Mouse (Mus musculus): ENCODE results near the gene Cdhr1. TPM values are rescaled to one million over a fixed set of nuclear protein-coding genes. Genes with fewer than 3 reads are reported as not detected.
A peak's percentile ranks its signal among the peaks of the same experiment; 100 is the strongest.

Cdhr1 gene
- polyA plus RNA-seq, 1 experiment from 2014 or later, result 0.28 TPM

- peaks cover 8% of the 10 kb centered on the region; the same call in 1 of the 2 replicates for H3K27me3 ChIP-seq (ENCODE audit: insufficient read depth, poor library complexity, severe bottlenecking)
- DNase-seq (ENCODE audit: low spot score), result no peak
- no peaks in the 10 kb centered on the region for H3K9me3 ChIP-seq
- 46% methylated on average over 2 of the region's 2 CpGs for WGBS
- no peak overlapping the region for H3K4me3 ChIP-seq
- H3K4me1 ChIP-seq, result peaks cover 23% of the 10 kb centered on the region
- H3K36me3 ChIP-seq, result no peaks in the 10 kb centered on the region
- H3K27ac ChIP-seq, result no peak overlapping the region
Measured at GRCm38 (mm10) chr14:37110456-37110855, 12.3 kb upstream of the Cdhr1 start.

- H3K4me1 ChIP-seq, result peaks cover 28% of the 10 kb centered on the region
- H3K27me3 ChIP-seq (ENCODE audit: insufficient read depth, poor library complexity, severe bottlenecking), result peaks cover 8% of the 10 kb centered on the region; the same call in 1 of the 2 replicates
- H3K4me3 ChIP-seq, result no peak overlapping the region
- H3K36me3 ChIP-seq, result no peaks in the 10 kb centered on the region
- DNase-seq (ENCODE audit: low spot score), result no peak
- WGBS, result 50% methylated on average over 9 of the region's 9 CpGs
- no peaks in the 10 kb centered on the region for H3K9me3 ChIP-seq
- H3K27ac ChIP-seq, result no peak overlapping the region
Measured at GRCm38 (mm10) chr14:37109975-37110374, 11.8 kb upstream of the Cdhr1 start.

- no peak overlapping the region for H3K4me3 ChIP-seq
- 79% methylated on average over 8 of the region's 8 CpGs for WGBS
Measured at GRCm38 (mm10) chr14:37109460-37109859, 11.3 kb upstream of the Cdhr1 start.

DNA sequence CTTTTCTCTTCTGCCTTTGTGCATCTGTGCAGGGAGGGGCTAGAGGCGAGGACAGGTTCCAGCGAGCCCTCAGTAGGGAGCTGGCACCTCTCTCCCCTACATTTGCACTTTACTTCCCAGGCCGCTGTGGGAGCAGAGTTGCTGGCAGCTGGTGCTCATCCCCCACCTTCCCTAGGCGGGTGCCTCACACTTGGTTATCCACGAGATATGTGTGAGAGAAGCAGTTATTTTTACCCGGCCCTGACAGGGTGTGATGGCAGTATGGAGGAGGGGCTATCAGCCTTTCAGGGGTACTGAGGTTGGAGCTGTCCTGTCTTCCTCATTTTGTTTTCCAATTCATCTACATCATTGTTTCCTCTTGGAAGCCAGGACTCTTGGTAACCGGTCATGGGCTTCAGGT, 7.7 kb upstream of the Cdhr1 start:
- peak overlapping the region; percentile 12; the same call in 1 of the 2 replicates for H3K4me3 ChIP-seq
- no peaks in the 10 kb centered on the region for H3K9me3 ChIP-seq
- peaks cover 8% of the 10 kb centered on the region; the same call in 1 of the 2 replicates for H3K27me3 ChIP-seq (ENCODE audit: insufficient read depth, poor library complexity, severe bottlenecking)
- no peaks in the 10 kb centered on the region for H3K36me3 ChIP-seq
- H3K4me1 ChIP-seq, result peaks cover 36% of the 10 kb centered on the region
- 7% methylated on average over 7 of the region's 7 CpGs for WGBS
- DNase-seq (ENCODE audit: low spot score), result no peak
- H3K27ac ChIP-seq, result peak overlapping the region; percentile 57

More at GRCm38 (mm10) chr14:37109460-37109859, 11.3 kb upstream of the Cdhr1 start:
- Histone ChIP-seq H3K36me3 (no peaks in the 10 kb centered on the region), H3K27me3 (ENCODE audit: insufficient read depth, poor library complexity, severe bottlenecking) (peaks cover 8% of the 10 kb centered on the region; the same call in 1 of the 2 replicates), H3K4me1 (peaks cover 32% of the 10 kb centered on the region), H3K9me3 (no peaks in the 10 kb centered on the region), H3K27ac (no peak overlapping the region)
- DNase-seq (ENCODE audit: low spot score), result no peak

DNA sequence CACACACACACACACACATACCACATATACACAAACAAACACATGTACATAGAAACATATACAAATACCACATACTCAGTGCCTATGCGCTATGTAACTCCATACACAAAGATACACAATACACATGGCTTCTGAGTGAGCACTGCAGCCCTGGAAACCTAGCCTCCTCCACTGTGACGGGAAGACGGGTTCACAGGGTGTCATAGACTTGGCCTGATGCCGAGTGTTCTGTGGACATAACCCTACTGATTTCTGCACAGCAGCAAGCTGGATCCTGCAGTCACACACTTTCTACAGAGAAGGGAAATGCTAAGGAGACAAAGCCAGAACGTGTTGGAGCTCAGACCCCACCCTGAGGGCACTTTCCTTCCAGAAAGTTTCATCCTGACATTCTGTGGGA, 6.6 kb upstream of the Cdhr1 start:
- Histone ChIP-seq H3K9me3 (no peaks in the 10 kb centered on the region), H3K36me3 (no peaks in the 10 kb centered on the region), H3K27me3 (ENCODE audit: insufficient read depth, poor library complexity, severe bottlenecking) (peaks cover 19% of the 10 kb centered on the region; the same call in 1 of the 2 replicates), H3K4me3 (no peak overlapping the region), H3K27ac (no peak overlapping the region), H3K4me1 (peaks cover 25% of the 10 kb centered on the region)
- WGBS, result 54% methylated on average over 5 of the region's 5 CpGs
- DNase-seq (ENCODE audit: low spot score), result no peak

DNA sequence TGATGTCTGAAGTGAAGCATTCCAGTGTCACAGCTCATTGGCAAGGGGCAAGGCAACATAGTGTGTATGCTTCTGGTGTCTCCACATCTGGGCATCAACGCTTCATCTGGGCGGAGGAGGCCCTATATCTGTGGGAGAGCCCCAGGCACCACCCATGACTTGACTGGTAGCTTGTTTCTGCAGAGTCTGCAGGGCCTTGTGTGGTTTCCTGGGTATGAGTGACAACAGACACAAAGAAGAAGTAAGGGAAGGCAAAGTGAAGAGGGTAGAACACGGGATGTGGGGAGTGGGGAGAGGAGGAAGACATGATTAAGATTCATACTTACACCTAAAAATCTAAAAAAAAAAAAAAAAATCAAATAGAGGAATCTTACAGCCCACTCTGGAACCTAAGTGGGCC, 4.3 kb upstream of the Cdhr1 start:
- no peak overlapping the region for H3K4me3 ChIP-seq
- no peak for DNase-seq (ENCODE audit: low spot score)
- no peak overlapping the region for H3K27ac ChIP-seq
- H3K27me3 ChIP-seq (ENCODE audit: insufficient read depth, poor library complexity, severe bottlenecking), result peaks cover 42% of the 10 kb centered on the region
- peaks cover 31% of the 10 kb centered on the region for H3K4me1 ChIP-seq
- no peaks in the 10 kb centered on the region for H3K9me3 ChIP-seq
- no peaks in the 10 kb centered on the region for H3K36me3 ChIP-seq
- WGBS, result 77% methylated on average over 3 of the region's 3 CpGs

DNA sequence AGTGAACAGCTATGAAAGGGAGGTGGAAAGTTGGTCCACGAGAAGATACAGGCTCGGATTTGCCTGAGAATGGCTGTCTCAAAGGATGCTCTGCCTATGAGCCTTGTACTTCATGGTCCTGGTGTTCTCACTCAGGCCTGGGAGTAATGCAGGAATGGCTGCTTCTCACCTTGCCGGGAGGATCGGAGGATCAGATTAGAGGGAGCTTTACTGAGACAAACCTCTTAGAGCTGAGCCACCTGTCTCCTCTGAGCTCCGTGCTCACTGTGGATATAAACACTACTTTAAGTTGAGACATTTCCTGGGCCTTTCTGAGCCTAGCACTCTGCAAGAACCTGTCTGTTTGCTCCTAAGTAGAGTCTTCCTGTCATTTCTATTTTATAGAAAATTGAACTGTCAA, 3.4 kb upstream of the Cdhr1 start:
- peaks cover 51% of the 10 kb centered on the region for H3K27me3 ChIP-seq (ENCODE audit: insufficient read depth, poor library complexity, severe bottlenecking)
- no peaks in the 10 kb centered on the region for H3K9me3 ChIP-seq
- no peaks in the 10 kb centered on the region for H3K36me3 ChIP-seq
- DNase-seq (ENCODE audit: low spot score), result no peak
- H3K4me1 ChIP-seq, result peaks cover 31% of the 10 kb centered on the region
- H3K4me3 ChIP-seq, result no peak overlapping the region
- 56% methylated on average over 5 of the region's 5 CpGs for WGBS
- no peak overlapping the region for H3K27ac ChIP-seq

DNA sequence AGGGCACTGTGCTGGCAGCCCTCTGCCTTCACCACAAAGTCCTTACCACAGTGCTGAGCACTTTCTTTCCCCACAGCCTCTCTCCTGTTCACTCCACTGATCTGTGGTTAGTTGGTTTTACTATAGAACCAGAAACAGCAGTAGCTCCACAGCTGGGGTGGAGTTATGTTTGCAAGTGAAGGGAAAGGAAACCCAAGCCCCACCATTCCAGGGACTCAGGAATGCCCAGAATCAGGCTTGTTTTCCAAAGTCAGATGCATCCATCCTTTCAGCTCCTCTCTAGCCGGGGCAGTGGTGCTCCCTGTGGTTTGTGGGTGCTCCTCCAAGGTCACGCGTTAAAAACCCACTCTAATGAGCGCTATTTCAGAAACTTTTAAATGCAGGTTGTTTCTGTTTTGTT, 2.6 kb downstream of the Cdhr1 start:
- H3K9me3 ChIP-seq, result no peaks in the 10 kb centered on the region
- 77% methylated on average over 4 of the region's 4 CpGs for WGBS
- H3K27ac ChIP-seq, result no peak overlapping the region
- H3K27me3 ChIP-seq (ENCODE audit: insufficient read depth, poor library complexity, severe bottlenecking), result peaks cover 64% of the 10 kb centered on the region
- no peak overlapping the region for H3K4me3 ChIP-seq
- peaks cover 7% of the 10 kb centered on the region; the same call in 1 of the 2 replicates for H3K4me1 ChIP-seq
- DNase-seq (ENCODE audit: low spot score), result no peak
- H3K36me3 ChIP-seq, result no peaks in the 10 kb centered on the region

DNA sequence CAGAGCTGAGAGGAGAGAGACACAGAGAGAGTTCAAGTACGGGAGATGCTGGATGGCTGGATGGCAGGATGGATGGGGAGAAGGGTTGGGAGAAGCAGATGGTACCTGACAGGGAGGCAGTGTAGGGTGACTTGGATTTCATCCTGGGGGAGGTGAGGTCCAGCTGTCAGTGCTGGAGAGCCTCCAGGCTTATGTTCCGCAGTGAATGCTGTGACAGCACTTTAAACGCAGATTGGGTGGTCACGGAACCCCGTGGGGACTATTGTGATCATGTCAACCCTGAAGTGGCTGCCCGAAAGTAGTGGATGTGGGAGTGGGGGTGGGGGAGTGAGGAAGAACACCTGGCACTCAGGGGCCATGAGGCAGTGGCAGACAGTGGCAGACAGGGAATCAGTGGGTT, 3.7 kb downstream of the Cdhr1 start:
- Histone ChIP-seq H3K4me1 (peaks cover 7% of the 10 kb centered on the region; the same call in 1 of the 2 replicates), H3K36me3 (no peaks in the 10 kb centered on the region), H3K4me3 (no peak overlapping the region), H3K27me3 (ENCODE audit: insufficient read depth, poor library complexity, severe bottlenecking) (peaks cover 53% of the 10 kb centered on the region), H3K9me3 (no peaks in the 10 kb centered on the region), H3K27ac (no peak overlapping the region)
- 79% methylated on average over 6 of the region's 6 CpGs for WGBS
- no peak for DNase-seq (ENCODE audit: low spot score)

DNA sequence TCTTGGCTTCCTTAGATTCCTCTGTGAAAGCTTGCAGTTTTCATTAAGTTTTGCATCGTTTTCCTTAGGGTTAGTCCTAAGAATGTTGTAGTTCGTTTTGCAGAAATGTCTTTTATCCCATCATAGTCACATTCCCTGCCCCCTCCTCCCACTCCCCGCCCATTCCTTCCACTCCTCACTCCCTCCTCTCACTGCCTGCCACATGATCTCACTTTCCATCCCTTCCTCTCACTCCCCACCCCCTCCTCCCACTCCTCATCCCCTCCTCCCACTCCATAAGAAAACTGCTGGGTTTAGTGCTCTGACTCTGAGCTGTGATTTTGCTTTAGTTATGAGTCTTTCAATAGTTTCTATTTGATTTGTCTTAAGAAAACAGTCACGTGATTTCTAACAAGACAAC, 14.4 kb downstream of the Cdhr1 start:
- DNase-seq (ENCODE audit: low spot score), result no peak
- Histone ChIP-seq H3K9me3 (no peaks in the 10 kb centered on the region), H3K27ac (no peak overlapping the region), H3K4me1 (no peaks in the 10 kb centered on the region), H3K4me3 (no peak overlapping the region), H3K36me3 (no peaks in the 10 kb centered on the region), H3K27me3 (ENCODE audit: insufficient read depth, poor library complexity, severe bottlenecking) (no peaks in the 10 kb centered on the region)
- WGBS, result 28% methylated on average over 4 of the region's 4 CpGs

- WGBS, result 74% methylated on average over 1 of the region's 1 CpGs
- no peak overlapping the region for H3K27ac ChIP-seq
- no peaks in the 10 kb centered on the region for H3K9me3 ChIP-seq
- no peaks in the 10 kb centered on the region for H3K36me3 ChIP-seq
- no peaks in the 10 kb centered on the region for H3K4me1 ChIP-seq
- no peaks in the 10 kb centered on the region for H3K27me3 ChIP-seq (ENCODE audit: insufficient read depth, poor library complexity, severe bottlenecking)
- no peak for DNase-seq (ENCODE audit: low spot score)
- H3K4me3 ChIP-seq, result no peak overlapping the region
Measured at GRCm38 (mm10) chr14:37080724-37081123, 17.4 kb downstream of the Cdhr1 start.

- H3K4me3 ChIP-seq, result no peak overlapping the region
- no peak for DNase-seq (ENCODE audit: low spot score)
- no peaks in the 10 kb centered on the region for H3K4me1 ChIP-seq
- 17% methylated on average over 9 of the region's 9 CpGs for WGBS
- no peaks in the 10 kb centered on the region for H3K27me3 ChIP-seq (ENCODE audit: insufficient read depth, poor library complexity, severe bottlenecking)
- H3K9me3 ChIP-seq, result no peaks in the 10 kb centered on the region
- no peaks in the 10 kb centered on the region for H3K36me3 ChIP-seq
- no peak overlapping the region for H3K27ac ChIP-seq
Measured at GRCm38 (mm10) chr14:37068516-37068915, 29.6 kb downstream of the Cdhr1 start.

GRCm38 (mm10) chr14:37067629-37068028, 30.5 kb downstream of the Cdhr1 start, which contains the start of gene Lrit2:
TSS of gene Lrit2 (plus strand) at chr14:37067929.
- Histone ChIP-seq H3K27ac (no peak within 1 kb of the TSS), H3K4me1 (no peaks in the 10 kb centered on the region), H3K27me3 (ENCODE audit: insufficient read depth, poor library complexity, severe bottlenecking) (no peaks in the 10 kb centered on the region), H3K9me3 (no peaks in the 10 kb centered on the region), H3K36me3 (no peaks in the 10 kb centered on the region), H3K4me3 (no peak within 1 kb of the TSS)
- no peak for DNase-seq (ENCODE audit: low spot score)
- 70% methylated on average over 5 of the region's 5 CpGs for WGBS

DNA sequence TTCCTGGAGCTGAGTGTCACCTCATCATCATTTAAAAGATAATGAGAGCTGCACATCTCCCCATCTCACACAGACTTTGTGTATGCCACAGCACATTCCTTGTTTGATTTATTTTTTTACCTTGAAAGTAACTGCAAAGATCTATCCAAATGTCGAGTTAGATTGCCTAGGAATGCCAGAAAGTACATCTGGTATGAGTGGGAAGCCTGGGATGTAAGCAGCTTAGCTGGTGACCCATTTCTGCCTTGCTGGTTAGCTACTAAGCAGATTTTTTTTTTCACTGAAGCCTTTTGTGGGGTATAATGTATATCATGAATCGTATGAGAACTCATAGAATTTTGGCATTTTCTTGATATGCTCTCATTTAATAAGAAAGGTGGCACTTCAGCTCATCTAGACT, 31.5 kb downstream of the Cdhr1 start:
- no peaks in the 10 kb centered on the region for H3K9me3 ChIP-seq
- H3K4me1 ChIP-seq, result no peaks in the 10 kb centered on the region
- no peak overlapping the region for H3K4me3 ChIP-seq
- H3K36me3 ChIP-seq, result no peaks in the 10 kb centered on the region
- H3K27me3 ChIP-seq (ENCODE audit: insufficient read depth, poor library complexity, severe bottlenecking), result no peaks in the 10 kb centered on the region
- WGBS, result 51% methylated on average over 2 of the region's 2 CpGs
- no peak overlapping the region for H3K27ac ChIP-seq
- DNase-seq (ENCODE audit: low spot score), result no peak

Measured in heart, embryonic 10.5 days (tissue).